15 mouse cellular contexts compared by ENCODE assay signal in genomic region chrX:53237971-53238370, GRCm38 (mm10). TPM values are rescaled to one million over a fixed set of nuclear protein-coding genes. Genes with fewer than 3 reads are reported as not detected.
DNase-seq lines count a peak whose midpoint lies in the region; ATAC-seq and TF ChIP-seq lines count a peak whose summit lies in the region.
"Had no signal": no experiment of that assay in that cellular context is flagged by ENCODE, and none has a peak within 500 bp of the region (broad histone marks: within the 10 kb centered on the region; RNA-seq: fewer than 3 reads in every experiment).

No protein-coding gene starts in this region.

- dilution Hi-C loops in CH12.LX (cut with MboI; ENCODE audit: extremely low pct_ligation_motif_present, extremely low pct_unique_long_range_greater_than_20kb, low sequenced_read_pairs): no loop called here

- H3K9ac ChIP-seq in kidney, embryonic 15.5 days: no peak overlapping the region
- no peak overlapping the region for H3K9ac ChIP-seq in CH12.LX (ENCODE audit: insufficient read depth, low read depth)
- H3K9ac ChIP-seq: lung, embryonic 15.5 days; neural tube, embryonic 13.5 days had no signal

- no peak overlapping the region for H3K4me3 ChIP-seq in kidney, embryonic 15.5 days (replicated peaks)
- no peak overlapping the region for H3K4me3 ChIP-seq in CH12.LX (replicated peaks in 1 of 3; ENCODE audit: low read depth in 2 of 3, low read length in 2 of 3, poor library complexity in 1 of 3)
- H3K4me3 ChIP-seq: lung, embryonic 15.5 days; neural tube, embryonic 13.5 days had no signal

- no peak for ATAC-seq in kidney, embryonic 15.5 days (replicated peaks; ENCODE audit: low FRiP score)
- no peak for ATAC-seq in monocyte, adult 5-6 weeks (replicated peaks; ENCODE audit: insufficient number of reproducible peaks, low FRiP score, low TSS enrichment, poor library complexity, severe bottlenecking)

- H3K9me3 ChIP-seq in kidney, embryonic 15.5 days (replicated peaks): no peaks in the 10 kb centered on the region
- H3K9me3 ChIP-seq in CH12.LX (replicated peaks; ENCODE audit: low read length): no peaks in the 10 kb centered on the region
- H3K9me3 ChIP-seq: lung, embryonic 15.5 days; neural tube, embryonic 13.5 days had no signal

- peak in 1 of 2 experiments; percentile 51; a peak in 2 of 4 replicates for TF ChIP-seq CTCF in CH12.LX (conservative IDR thresholded peaks at IDR 0.05 in 1 of 2, IDR thresholded peaks at IDR 0.05 in 1 of 2; ENCODE audit: low read depth in 2 of 2, low read length in 2 of 2)

- 16% methylated on average over 2 of the region's 2 CpGs for WGBS in kidney, embryonic 15.5 days

- no peak overlapping the region for H3K4me2 ChIP-seq in kidney, embryonic 15.5 days
- no peak overlapping the region for H3K4me2 ChIP-seq in CH12.LX (ENCODE audit: insufficient read depth, low read depth, poor library complexity, severe bottlenecking)
- H3K4me2 ChIP-seq: lung, embryonic 15.5 days; neural tube, embryonic 13.5 days had no signal

- H3K27me3 ChIP-seq in kidney, embryonic 15.5 days: no peaks in the 10 kb centered on the region
- no peaks in the 10 kb centered on the region for H3K27me3 ChIP-seq in CH12.LX (replicated peaks)
- H3K27me3 ChIP-seq: lung, embryonic 15.5 days; neural tube, embryonic 13.5 days had no signal

- peak; percentile 13 for DNase-seq in kidney, postnatal 10 days
- DNase-seq in 416B (ENCODE audit: low read depth) (peak; percentile 58), CH12.LX (ENCODE audit: extremely low read depth) (peak; percentile 24)
- DNase-seq in induced T-regulatory cell, adult 2 months (ENCODE audit: low read depth): peak; percentile 1
- no peak for DNase-seq in ovary, postnatal 14 days (ENCODE audit: low spot score)
- no peak for DNase-seq in cerebellum, adult 9-10 months
- DNase-seq: embryo, embryonic 11 days had no signal

- TF ChIP-seq POLR2A in CH12.LX (IDR thresholded peaks at IDR 0.05; ENCODE audit: low read depth, low read length): no peak

- no peak for TF ChIP-seq EP300 in CH12.LX (IDR thresholded peaks at IDR 0.05; ENCODE audit: low read length)

- H3K36me3 ChIP-seq in kidney, embryonic 15.5 days: no peaks in the 10 kb centered on the region
- no peaks in the 10 kb centered on the region for H3K36me3 ChIP-seq in CH12.LX (replicated peaks in 1 of 2; ENCODE audit: control insufficient read depth in 1 of 2, insufficient read depth in 1 of 2, low read length in 1 of 2)
- H3K36me3 ChIP-seq: lung, embryonic 15.5 days; neural tube, embryonic 13.5 days had no signal

- TF ChIP-seq RAD21 in CH12.LX (IDR thresholded peaks at IDR 0.05; ENCODE audit: low read depth, low read length): no peak; the same call in none of the 2 replicates

- in situ Hi-C loops in CH12.LX (cut with MboI; ENCODE audit: low pct_ligation_motif_present, low pct_unique_long_range_greater_than_20kb, low sequenced_read_pairs): no loop called here

- H3K4me1 ChIP-seq in kidney, embryonic 15.5 days: 0 out of 2 replicates have a peak, but pooled peaks cover 3% of the 10 kb centered on the region
- no peaks in the 10 kb centered on the region for H3K4me1 ChIP-seq in CH12.LX (ENCODE audit: control insufficient read depth in 1 of 2, insufficient read depth in 2 of 2)
- H3K4me1 ChIP-seq: neural tube, embryonic 13.5 days had no signal

- no peaks in the 10 kb centered on the region for H3K79me2 ChIP-seq in CH12.LX (replicated peaks; ENCODE audit: control insufficient read depth, extremely low read depth, insufficient read depth, poor library complexity, severe bottlenecking)

- no peak overlapping the region for H3K27ac ChIP-seq in kidney, embryonic 15.5 days
- H3K27ac ChIP-seq in CH12.LX (ENCODE audit: insufficient read depth, low read depth): no peak overlapping the region
- H3K27ac ChIP-seq: lung, embryonic 15.5 days; neural tube, embryonic 13.5 days had no signal

TF ChIP-seq in CH12.LX, 34 proteins besides CTCF, POLR2A, EP300 and RAD21:
- no peak for TF ChIP-seq TCF12 (IDR thresholded peaks at IDR 0.05; ENCODE audit: low read depth, low read length)
- peak; percentile 35 for TF ChIP-seq SMC3 (IDR thresholded peaks at IDR 0.05; ENCODE audit: low read depth, low read length)
TF ChIP-seq in CH12.LX: peak in this region for 1.

RNA-seq across cellular contexts. Expression of gene Plac1, which starts 1.9 kb away (rescaled TPM):
- 5.6 and 6.0 TPM in 2 replicates for polyA plus RNA-seq in kidney, embryonic 15.5 days (2015; fragmentation: Nextera tagmentation; extraction: Ambion mirVana)
- total RNA-seq in CH12.LX (2012; rRNA removed) (not detected in 2 replicates), CH12.LX (2014; rRNA removed) (not detected in 2 replicates)
- polyA plus RNA-seq in CH12.LX (2012; ENCODE audit: insufficient read length, low read depth): not detected in 2 replicates
- total RNA-seq in monocyte, adult 5-6 weeks (2017): not detected in 3 replicates
- total RNA-seq: adrenal gland, postnatal 36 days; layer of hippocampus, adult 18-20 months had no signal
- polyA plus RNA-seq: spleen, adult 2 months had no signal

RNA-seq across cellular contexts. Expression of gene Fam122b, which starts 31.6 kb away (rescaled TPM):
- 10.0 and 10.9 TPM in 2 replicates for polyA plus RNA-seq in kidney, embryonic 15.5 days (2015; fragmentation: Nextera tagmentation; extraction: Ambion mirVana)
- total RNA-seq in CH12.LX (2012; rRNA removed) (5.2 and 5.4 TPM in 2 replicates), CH12.LX (2014; rRNA removed) (16.4 and 18.9 TPM in 2 replicates)
- 19.2 and 24.4 TPM in 2 replicates for polyA plus RNA-seq in CH12.LX (2012; ENCODE audit: insufficient read length, low read depth)
- total RNA-seq in monocyte, adult 5-6 weeks (2017): 2.1 to 3.1 TPM (median 2.8 TPM) in 3 replicates

RNA-seq across cellular contexts. Expression of gene Fam122c, which starts 35.3 kb away (rescaled TPM):
- not detected in 2 replicates for polyA plus RNA-seq in kidney, embryonic 15.5 days (2015; fragmentation: Nextera tagmentation; extraction: Ambion mirVana)
- not detected in 2 replicates for total RNA-seq in CH12.LX (2012; rRNA removed)
- not detected in 2 replicates for total RNA-seq in CH12.LX (2014; rRNA removed)
- polyA plus RNA-seq in CH12.LX (2012; ENCODE audit: insufficient read length, low read depth): not detected in 2 replicates
- total RNA-seq in monocyte, adult 5-6 weeks (2017): not detected in 3 replicates
- total RNA-seq: adrenal gland, postnatal 36 days; layer of hippocampus, adult 18-20 months had no signal
- polyA plus RNA-seq: heart, embryonic 16.5 days; lung, embryonic 15.5 days; neural tube, embryonic 13.5 days; spleen, adult 2 months had no signal

Comparison
In these comparisons a context has a peak if more than half of its experiments do, and no peak if none do; other contexts are left out.
1. DNase-seq: peak in kidney, postnatal 10 days (single experiment), 416B (single experiment), CH12.LX (single experiment) and induced T-regulatory cell, adult 2 months (single experiment); none in ovary, postnatal 14 days (single experiment) and cerebellum, adult 9-10 months (single experiment).